Mouse (Mus musculus) limb, embryonic 14.5 days (tissue): ENCODE data around the gene Pakap. TPM values are rescaled to one million over a fixed set of nuclear protein-coding genes. Genes with fewer than 3 reads are reported as not detected.

Source experiments
- ATAC-seq: fragments of 200-750 bp; cut with Nextera tagmentation; 2 replicates; pipeline ENCODE4 v1.8.0; 2017; ENCODE audit warnings: low read depth, moderate number of reproducible peaks, moderate TSS enrichment; ENCODE audit not compliant: low FRiP score
- DNase-seq: peaks from one replicate; pipeline ENCODE4 v3.0.0-alpha.2; 2015; ENCODE audit warnings: low spot score
- H3K27ac ChIP-seq: fragments of 300-500 bp; sonication (generic); replicated peaks from 2 replicates; pipeline ENCODE4 v1.5.1; 2014; ENCODE audit warnings: low read depth, mild to moderate bottlenecking, low read length, moderate library complexity, mixed read lengths
- H3K27me3 ChIP-seq: fragments of 300-500 bp; sonication (generic); 2 replicates; pipeline ENCODE4 v1.6.1; 2014; ENCODE audit warnings: low read length, mixed read lengths; ENCODE audit not compliant: control insufficient read depth, insufficient read depth
- H3K36me3 ChIP-seq: fragments of 300-500 bp; sonication (generic); 2 replicates; pipeline ENCODE4 v1.6.1; 2014; ENCODE audit warnings: mild to moderate bottlenecking, low read length, moderate library complexity, mixed read lengths; ENCODE audit not compliant: control insufficient read depth, insufficient read depth
- H3K4me1 ChIP-seq: fragments of 300-500 bp; sonication (generic); 2 replicates; pipeline ENCODE4 v1.6.1; 2014; ENCODE audit warnings: antibody characterized with exemption, low read length, mixed read lengths; ENCODE audit not compliant: control insufficient read depth, insufficient read depth
- H3K4me2 ChIP-seq: fragments of 300-500 bp; sonication (generic); replicated peaks from 2 replicates; pipeline ENCODE4 v1.6.1; 2014; ENCODE audit warnings: low read depth, mild to moderate bottlenecking, low read length, moderate library complexity; ENCODE audit not compliant: severe bottlenecking
- H3K4me3 ChIP-seq: fragments of 300-500 bp; sonication (generic); replicated peaks from 2 replicates; pipeline ENCODE4 v1.5.1; 2014; ENCODE audit warnings: low read length
- H3K9ac ChIP-seq: fragments of 300-500 bp; sonication (generic); 2 replicates; pipeline ENCODE4 v1.6.1; 2014; ENCODE audit warnings: mild to moderate bottlenecking, low read depth, low read length, moderate library complexity; ENCODE audit not compliant: severe bottlenecking
- H3K9me3 ChIP-seq: fragments of 300-500 bp; sonication (generic); 2 replicates; pipeline ENCODE4 v1.6.1; 2016; ENCODE audit warnings: low read length; ENCODE audit not compliant: control insufficient read depth
- POLR2A ChIP-seq: fragments of 200-500 bp; IDR thresholded peaks from 2 replicates; pipeline ENCODE4 v1.8.0; 2012; ENCODE audit warnings: inconsistent platforms, mild to moderate bottlenecking, moderate library complexity, borderline replicate concordance; ENCODE audit not compliant: insufficient read depth, insufficient read length; ENCODE audit errors: extremely low read depth
- WGBS: fragments of 180-500 bp; shearing (Covaris S2); extraction: QIAGEN DNeasy Blood & Tissue Kit; methylation state at CpG from one replicate; pipeline ENCODE4 v1.1.7; 2014; 5-methylcytosine and 5-hydroxymethylcytosine counted together
- polyA plus RNA-seq, 2 experiments: library from polyadenylated mRNA; depleted of rRNA in 1 of 2; stranded (reverse) in 1 of 2; unstranded in 1 of 2; fragments of >200 nt; fragmentation: Nextera tagmentation in 1 of 2; extraction: Ambion mirVana in 1 of 2; gene quantifications; 2 replicates each; pipeline versions ENCODE4 v1.2.1 to v1.2.3; 2012 to 2014

Gene Pakap
- polyA plus RNA-seq, 2 experiments = 6.4 to 26.9 TPM

- DNase-seq (no peak), ATAC-seq (no peak)
- no peak overlapping the region for H3K4me3 ChIP-seq
- WGBS = 69% methylated on average over 4 of the region's 4 CpGs
- TF ChIP-seq POLR2A = no peak
- H3K4me2 ChIP-seq = no peak overlapping the region
- no peaks in the 10 kb centered on the region for H3K9me3 ChIP-seq
- no peaks in the 10 kb centered on the region for H3K27me3 ChIP-seq
- no peak overlapping the region for H3K9ac ChIP-seq
- H3K4me1 ChIP-seq = no peaks in the 10 kb centered on the region; the same call in 1 of the 2 replicates
- no peak overlapping the region for H3K27ac ChIP-seq
- H3K36me3 ChIP-seq = no peaks in the 10 kb centered on the region; the same call in 1 of the 2 replicates
Observed at GRCm38 (mm10) chr4:57722296-57722695, 154.3 kb downstream of the Pakap start.

- ATAC-seq (no peak), DNase-seq (no peak)
- Histone ChIP-seq H3K27me3 (no peaks in the 10 kb centered on the region), H3K4me3 (no peak overlapping the region), H3K27ac (no peak overlapping the region), H3K4me1 (no peaks in the 10 kb centered on the region; the same call in 1 of the 2 replicates), H3K4me2 (no peak overlapping the region), H3K36me3 (no peaks in the 10 kb centered on the region), H3K9me3 (no peaks in the 10 kb centered on the region), H3K9ac (no peak overlapping the region)
- WGBS = 58% methylated on average over 2 of the region's 2 CpGs
- TF ChIP-seq POLR2A = no peak
Observed at GRCm38 (mm10) chr4:57723659-57724058, 155.7 kb downstream of the Pakap start.

DNA sequence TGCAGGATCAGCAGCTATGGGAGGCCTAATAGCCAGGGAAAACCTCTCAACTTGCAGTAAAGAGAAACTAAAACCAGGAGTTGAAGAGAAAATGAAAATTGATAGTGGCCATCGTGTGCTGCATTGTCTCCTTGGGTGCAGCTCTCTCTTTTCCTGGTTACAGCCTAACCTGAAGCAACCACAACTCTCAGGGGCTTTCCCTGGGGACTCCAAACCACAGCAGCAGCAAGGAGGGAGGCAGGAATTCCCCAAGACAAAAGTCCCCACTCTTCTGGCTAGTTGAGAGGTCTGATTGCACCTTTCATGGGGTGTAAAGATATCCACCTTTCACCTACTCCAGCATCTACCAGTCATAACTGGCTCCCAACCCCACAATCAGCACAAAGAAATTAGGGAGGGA is 157.6 kb downstream of the Pakap start:
- 74% methylated on average over 1 of the region's 1 CpGs for WGBS
- no peak for TF ChIP-seq POLR2A
- Histone ChIP-seq H3K4me1 (no peaks in the 10 kb centered on the region; the same call in 1 of the 2 replicates), H3K36me3 (no peaks in the 10 kb centered on the region), H3K4me3 (no peak overlapping the region), H3K9me3 (no peaks in the 10 kb centered on the region), H3K4me2 (no peak overlapping the region), H3K27ac (no peak overlapping the region), H3K9ac (no peak overlapping the region), H3K27me3 (no peaks in the 10 kb centered on the region)
- DNase-seq = no peak
- no peak for ATAC-seq

DNA sequence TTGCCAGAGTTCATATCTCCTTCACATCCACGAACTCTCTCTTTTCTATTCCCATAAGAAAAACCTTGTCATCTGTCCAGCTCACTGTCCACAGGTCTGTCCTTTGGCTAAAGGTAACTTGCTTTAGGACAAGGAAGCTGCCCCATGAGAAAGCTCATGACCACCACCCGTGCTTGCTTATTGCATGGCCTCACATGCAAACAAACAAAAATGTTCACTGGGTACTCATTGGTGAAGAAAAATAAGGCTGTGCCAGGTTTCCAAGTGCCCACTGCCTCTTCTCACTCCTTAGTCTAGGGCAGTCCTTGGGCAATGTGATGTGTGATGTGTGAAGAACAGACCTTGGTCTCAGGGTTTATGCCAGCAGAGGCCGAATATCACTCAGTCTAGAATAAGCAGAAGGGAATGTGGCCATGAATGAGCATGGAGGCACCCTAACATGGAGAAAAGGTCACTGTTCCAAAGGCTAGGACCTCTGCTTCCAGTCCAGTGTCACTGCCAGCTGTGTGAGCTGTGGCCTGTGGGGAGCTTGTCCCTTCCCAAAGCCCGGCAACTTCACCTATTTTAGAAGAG is 160.7 kb downstream of the Pakap start:
- no peak for TF ChIP-seq POLR2A
- no peak overlapping the region for H3K27ac ChIP-seq
- WGBS = 85% methylated on average over 4 of the region's 4 CpGs
- H3K36me3 ChIP-seq = no peaks in the 10 kb centered on the region
- H3K9ac ChIP-seq = no peak overlapping the region
- no peak overlapping the region for H3K4me3 ChIP-seq
- H3K4me2 ChIP-seq = no peak overlapping the region
- ATAC-seq = no peak
- no peaks in the 10 kb centered on the region for H3K27me3 ChIP-seq
- DNase-seq = no peak
- H3K4me1 ChIP-seq = no peaks in the 10 kb centered on the region
- no peaks in the 10 kb centered on the region for H3K9me3 ChIP-seq

- Histone ChIP-seq H3K27me3 (no peaks in the 10 kb centered on the region), H3K4me3 (no peak overlapping the region), H3K9ac (no peak overlapping the region), H3K27ac (no peak overlapping the region), H3K4me1 (no peaks in the 10 kb centered on the region), H3K9me3 (no peaks in the 10 kb centered on the region), H3K36me3 (peaks cover 3% of the 10 kb centered on the region; the same call in 1 of the 2 replicates), H3K4me2 (no peak overlapping the region)
- DNase-seq (no peak), ATAC-seq (no peak)
- TF ChIP-seq POLR2A = no peak
- WGBS = 88% methylated on average over 6 of the region's 6 CpGs
Observed at GRCm38 (mm10) chr4:57730047-57730446, 162.1 kb downstream of the Pakap start.
